Mouse (Mus musculus): ENCODE measurements around the gene Spats1. TPM values are rescaled to one million over a fixed set of nuclear protein-coding genes. Genes with fewer than 3 reads are reported as not detected.
A peak's percentile ranks its signal among the peaks of the same experiment; 100 is the strongest.

Gene Spats1
- 0.61 and 0.85 TPM in 2 replicates for polyA plus RNA-seq (2014; fragmentation: Nextera tagmentation; extraction: Ambion mirVana)

GRCm38 (mm10) chr17:45474669-45475465 lies at the start of gene Spats1:
TSS of gene Spats1 (minus strand) at chr17:45475415.
- WGBS = 6% methylated on average over 30 of the region's 30 CpGs
- Histone ChIP-seq H3K9ac (ENCODE audit: low read depth, low read length) (peak within 1 kb of the TSS; percentile 57), H3K27ac (ENCODE audit: low read depth, low read length) (no peak within 1 kb of the TSS), H3K4me2 (replicated peaks; ENCODE audit: low read depth, low read length) (peak within 1 kb of the TSS; percentile 71), H3K4me3 (ENCODE audit: low read depth, low read length) (peak within 1 kb of the TSS; percentile 40), H3K27me3 (ENCODE audit: control insufficient read depth, insufficient read depth, low read length) (no peaks in the 10 kb centered on the region), H3K4me1 (replicated peaks; ENCODE audit: control insufficient read depth, insufficient read depth, low read length) (0 out of 2 replicates have a peak, but pooled peaks cover 3% of the 10 kb centered on the region), H3K36me3 (ENCODE audit: control insufficient read depth, insufficient read depth, low read length) (no peaks in the 10 kb centered on the region), H3K9me3 (ENCODE audit: control insufficient read depth, low read length) (no peaks in the 10 kb centered on the region)
- ATAC-seq (ENCODE audit: low FRiP score) (peak; percentile 82), DNase-seq (ENCODE audit: low spot score) (peak; percentile 75)

- H3K4me1 ChIP-seq (replicated peaks; ENCODE audit: control insufficient read depth, insufficient read depth, low read length) = no peaks in the 10 kb centered on the region
- no peak overlapping the region for H3K4me2 ChIP-seq (replicated peaks; ENCODE audit: low read depth, low read length)
- no peak for DNase-seq (ENCODE audit: low spot score)
- no peak overlapping the region for H3K27ac ChIP-seq (ENCODE audit: low read depth, low read length)
- H3K9ac ChIP-seq (ENCODE audit: low read depth, low read length) = no peak overlapping the region
- ATAC-seq (ENCODE audit: low FRiP score) = no peak
- H3K9me3 ChIP-seq (ENCODE audit: control insufficient read depth, low read length) = no peaks in the 10 kb centered on the region
- H3K27me3 ChIP-seq (ENCODE audit: control insufficient read depth, insufficient read depth, low read length) = no peaks in the 10 kb centered on the region; the same call in none of the 2 replicates
- H3K4me3 ChIP-seq (ENCODE audit: low read depth, low read length) = no peak overlapping the region
- H3K36me3 ChIP-seq (ENCODE audit: control insufficient read depth, insufficient read depth, low read length) = no peaks in the 10 kb centered on the region
- WGBS = 66% methylated on average over 4 of the region's 4 CpGs
Measured at GRCm38 (mm10) chr17:45524961-45525360, 49.7 kb upstream of the Spats1 start.

GRCm38 (mm10) chr17:45523263-45523662 lies 48.0 kb upstream of the Spats1 start, which contains the start of gene Tcte1:
TSS of gene Tcte1 (plus strand) at chr17:45523434.
- Histone ChIP-seq H3K27me3 (ENCODE audit: control insufficient read depth, insufficient read depth, low read length) (no peaks in the 10 kb centered on the region; the same call in none of the 2 replicates), H3K36me3 (ENCODE audit: control insufficient read depth, insufficient read depth, low read length) (0 out of 2 replicates have a peak, but pooled peaks cover 3% of the 10 kb centered on the region), H3K4me1 (replicated peaks; ENCODE audit: control insufficient read depth, insufficient read depth, low read length) (no peaks in the 10 kb centered on the region), H3K4me3 (ENCODE audit: low read depth, low read length) (peak within 1 kb of the TSS; percentile 36), H3K4me2 (replicated peaks; ENCODE audit: low read depth, low read length) (peak within 1 kb of the TSS; percentile 60), H3K9ac (ENCODE audit: low read depth, low read length) (peak within 1 kb of the TSS; percentile 56), H3K9me3 (ENCODE audit: control insufficient read depth, low read length) (no peaks in the 10 kb centered on the region), H3K27ac (ENCODE audit: low read depth, low read length) (no peak within 1 kb of the TSS)
- DNase-seq (ENCODE audit: low spot score) (peak; percentile 87), ATAC-seq (ENCODE audit: low FRiP score) (peak; percentile 83)
- WGBS = 1% methylated on average over 21 of the region's 21 CpGs

- 87% methylated on average over 11 of the region's 11 CpGs for WGBS
- Histone ChIP-seq H3K27ac (ENCODE audit: low read depth, low read length) (no peak overlapping the region), H3K27me3 (ENCODE audit: control insufficient read depth, insufficient read depth, low read length) (no peaks in the 10 kb centered on the region; the same call in none of the 2 replicates), H3K9ac (ENCODE audit: low read depth, low read length) (no peak overlapping the region), H3K9me3 (ENCODE audit: control insufficient read depth, low read length) (no peaks in the 10 kb centered on the region), H3K4me1 (replicated peaks; ENCODE audit: control insufficient read depth, insufficient read depth, low read length) (no peaks in the 10 kb centered on the region), H3K4me3 (ENCODE audit: low read depth, low read length) (no peak overlapping the region), H3K36me3 (ENCODE audit: control insufficient read depth, insufficient read depth, low read length) (0 out of 2 replicates have a peak, but pooled peaks cover 3% of the 10 kb centered on the region), H3K4me2 (replicated peaks; ENCODE audit: low read depth, low read length) (no peak overlapping the region)
- ATAC-seq (ENCODE audit: low FRiP score) (no peak), DNase-seq (ENCODE audit: low spot score) (no peak)
Measured at GRCm38 (mm10) chr17:45520136-45520535, 44.9 kb upstream of the Spats1 start.

- WGBS = 86% methylated on average over 12 of the region's 12 CpGs
Measured at GRCm38 (mm10) chr17:45518766-45519475, 43.7 kb upstream of the Spats1 start.

GRCm38 (mm10) chr17:45517549-45518215 lies 42.5 kb upstream of the Spats1 start:
- ATAC-seq (ENCODE audit: low FRiP score) (no peak), DNase-seq (ENCODE audit: low spot score) (no peak)
- H3K36me3 ChIP-seq (ENCODE audit: control insufficient read depth, insufficient read depth, low read length) = 0 out of 2 replicates have a peak, but pooled peaks cover 3% of the 10 kb centered on the region
- no peaks in the 10 kb centered on the region for H3K9me3 ChIP-seq (ENCODE audit: control insufficient read depth, low read length)
- no peak overlapping the region for H3K4me2 ChIP-seq (replicated peaks; ENCODE audit: low read depth, low read length)
- H3K4me1 ChIP-seq (replicated peaks; ENCODE audit: control insufficient read depth, insufficient read depth, low read length) = no peaks in the 10 kb centered on the region
- H3K27ac ChIP-seq (ENCODE audit: low read depth, low read length) = no peak overlapping the region
- no peak overlapping the region for H3K9ac ChIP-seq (ENCODE audit: low read depth, low read length)
- 94% methylated on average over 28 of the region's 28 CpGs for WGBS
- no peak overlapping the region for H3K4me3 ChIP-seq (ENCODE audit: low read depth, low read length)
- H3K27me3 ChIP-seq (ENCODE audit: control insufficient read depth, insufficient read depth, low read length) = no peaks in the 10 kb centered on the region; the same call in 1 of the 2 replicates

More at GRCm38 (mm10) chr17:45518766-45519475, 43.7 kb upstream of the Spats1 start:
- no peaks in the 10 kb centered on the region for H3K4me1 ChIP-seq (replicated peaks; ENCODE audit: control insufficient read depth, insufficient read depth, low read length)
- H3K36me3 ChIP-seq (ENCODE audit: control insufficient read depth, insufficient read depth, low read length) = 0 out of 2 replicates have a peak, but pooled peaks cover 3% of the 10 kb centered on the region
- no peaks in the 10 kb centered on the region for H3K9me3 ChIP-seq (ENCODE audit: control insufficient read depth, low read length)
- ATAC-seq (ENCODE audit: low FRiP score) (no peak), DNase-seq (ENCODE audit: low spot score) (no peak)
- no peak overlapping the region for H3K4me3 ChIP-seq (ENCODE audit: low read depth, low read length)
- H3K27ac ChIP-seq (ENCODE audit: low read depth, low read length) = no peak overlapping the region
- H3K27me3 ChIP-seq (ENCODE audit: control insufficient read depth, insufficient read depth, low read length) = no peaks in the 10 kb centered on the region; the same call in none of the 2 replicates
- no peak overlapping the region for H3K9ac ChIP-seq (ENCODE audit: low read depth, low read length)
- no peak overlapping the region for H3K4me2 ChIP-seq (replicated peaks; ENCODE audit: low read depth, low read length)

GRCm38 (mm10) chr17:45517135-45517534 lies 41.9 kb upstream of the Spats1 start:
- Histone ChIP-seq H3K36me3 (ENCODE audit: control insufficient read depth, insufficient read depth, low read length) (0 out of 2 replicates have a peak, but pooled peaks cover 3% of the 10 kb centered on the region), H3K27ac (ENCODE audit: low read depth, low read length) (no peak overlapping the region)

GRCm38 (mm10) chr17:45516488-45516887 lies 41.3 kb upstream of the Spats1 start:
- Histone ChIP-seq H3K9ac (ENCODE audit: low read depth, low read length) (no peak overlapping the region), H3K27me3 (ENCODE audit: control insufficient read depth, insufficient read depth, low read length) (no peaks in the 10 kb centered on the region), H3K4me1 (replicated peaks; ENCODE audit: control insufficient read depth, insufficient read depth, low read length) (no peaks in the 10 kb centered on the region), H3K4me3 (ENCODE audit: low read depth, low read length) (no peak overlapping the region), H3K36me3 (ENCODE audit: control insufficient read depth, insufficient read depth, low read length) (0 out of 2 replicates have a peak, but pooled peaks cover 3% of the 10 kb centered on the region), H3K27ac (ENCODE audit: low read depth, low read length) (no peak overlapping the region), H3K9me3 (ENCODE audit: control insufficient read depth, low read length) (no peaks in the 10 kb centered on the region), H3K4me2 (replicated peaks; ENCODE audit: low read depth, low read length) (no peak overlapping the region)
- peak; percentile 44; the same call in 1 of the 2 replicates for ATAC-seq (ENCODE audit: low FRiP score)
- WGBS = 59% methylated on average over 8 of the region's 8 CpGs
- peak; percentile 88 for DNase-seq (ENCODE audit: low spot score)

More at GRCm38 (mm10) chr17:45517135-45517534, 41.9 kb upstream of the Spats1 start:
- no peaks in the 10 kb centered on the region for H3K9me3 ChIP-seq (ENCODE audit: control insufficient read depth, low read length)
- H3K4me2 ChIP-seq (replicated peaks; ENCODE audit: low read depth, low read length) = no peak overlapping the region
- no peaks in the 10 kb centered on the region for H3K4me1 ChIP-seq (replicated peaks; ENCODE audit: control insufficient read depth, insufficient read depth, low read length)
- H3K27me3 ChIP-seq (ENCODE audit: control insufficient read depth, insufficient read depth, low read length) = no peaks in the 10 kb centered on the region
- no peak for ATAC-seq (ENCODE audit: low FRiP score)
- no peak for DNase-seq (ENCODE audit: low spot score)
- H3K9ac ChIP-seq (ENCODE audit: low read depth, low read length) = no peak overlapping the region
- 84% methylated on average over 21 of the region's 21 CpGs for WGBS
- no peak overlapping the region for H3K4me3 ChIP-seq (ENCODE audit: low read depth, low read length)
